Comparison of ENCODE assay signal across 22 mouse cellular contexts in genomic region chr17:80243116-80243515, GRCm38 (mm10). TPM values are rescaled to one million over a fixed set of nuclear protein-coding genes. Genes with fewer than 3 reads are reported as not detected.
A peak's percentile ranks its signal among the peaks of the same experiment; 100 is the strongest.
DNase-seq lines count a peak whose midpoint lies in the region; ATAC-seq and TF ChIP-seq lines count a peak whose summit lies in the region.
"Had no signal": no experiment of that assay in that cellular context is flagged by ENCODE, and none has a peak within 500 bp of the region (broad histone marks: within the 10 kb centered on the region; RNA-seq: fewer than 3 reads in every experiment).

No protein-coding gene starts in this region.

- peak; percentile 71; the same call in 1 of the 2 replicates for ATAC-seq in lung, embryonic 15.5 days (ENCODE audit: borderline replicate concordance, extremely low read depth, low FRiP score, low TSS enrichment)
- ATAC-seq in liver, embryonic 14.5 days (ENCODE audit: insufficient read depth), result peak; percentile 63
- ATAC-seq in midbrain, postnatal 0 days (ENCODE audit: low FRiP score), result no peak
- ATAC-seq: forebrain, postnatal 0 days; midbrain, embryonic 15.5 days had no signal

- H3K27me3 ChIP-seq in lung, embryonic 15.5 days, result no peaks in the 10 kb centered on the region
- H3K27me3 ChIP-seq in liver, embryonic 14.5 days (ENCODE audit: control insufficient read depth, insufficient read depth, low read length), result no peaks in the 10 kb centered on the region
- no peaks in the 10 kb centered on the region for H3K27me3 ChIP-seq in midbrain, postnatal 0 days (ENCODE audit: insufficient read depth, low read length)
- H3K27me3 ChIP-seq: heart, embryonic 12.5 days; hindbrain, embryonic 13.5 days; limb, embryonic 13.5 days; midbrain, embryonic 15.5 days had no signal

- no peak for TF ChIP-seq EP300 in liver, embryonic 14.5 days (IDR thresholded peaks at IDR 0.05; ENCODE audit: low read depth)

- no peak overlapping the region for H3K4me2 ChIP-seq in lung, embryonic 15.5 days
- no peak overlapping the region for H3K4me2 ChIP-seq in liver, embryonic 14.5 days (ENCODE audit: low read depth)
- H3K4me2 ChIP-seq in midbrain, postnatal 0 days (ENCODE audit: low read depth, low read length, poor library complexity, severe bottlenecking), result no peak overlapping the region
- H3K4me2 ChIP-seq: heart, embryonic 12.5 days; hindbrain, embryonic 13.5 days; limb, embryonic 13.5 days; midbrain, embryonic 15.5 days had no signal

- no peak overlapping the region for H3K4me3 ChIP-seq in lung, embryonic 15.5 days
- H3K4me3 ChIP-seq in lung, adult 2 months (replicated peaks; ENCODE audit: extremely low read depth, low read depth, low read length), result no peak overlapping the region
- H3K4me3 ChIP-seq in liver, embryonic 14.5 days (ENCODE audit: insufficient read depth in 1 of 2, low read depth in 2 of 2, low read length in 2 of 2), result no peak overlapping the region
- H3K4me3 ChIP-seq in midbrain, postnatal 0 days (ENCODE audit: low read depth, low read length), result no peak overlapping the region
- H3K4me3 ChIP-seq: forebrain, embryonic 10.5 days; heart, embryonic 12.5 days; hindbrain, embryonic 13.5 days; limb, embryonic 13.5 days; midbrain, embryonic 15.5 days had no signal

- H3K9ac ChIP-seq in lung, embryonic 15.5 days, result no peak overlapping the region
- no peak overlapping the region for H3K9ac ChIP-seq in liver, embryonic 14.5 days (replicated peaks)
- no peak overlapping the region for H3K9ac ChIP-seq in midbrain, postnatal 0 days (replicated peaks; ENCODE audit: low read length, poor library complexity, severe bottlenecking)
- H3K9ac ChIP-seq: forebrain, postnatal 0 days; heart, embryonic 12.5 days; hindbrain, embryonic 13.5 days; limb, embryonic 13.5 days; midbrain, embryonic 15.5 days had no signal

- 35% methylated on average over 13 of the region's 13 CpGs for WGBS in lung, embryonic 15.5 days
- 66% methylated on average over 13 of the region's 13 CpGs for WGBS in lung, adult 2 months
- 73% methylated on average over 13 of the region's 13 CpGs for WGBS in liver, embryonic 14.5 days (ENCODE audit: insufficient replicate concordance)
- 79% methylated on average over 13 of the region's 13 CpGs for WGBS in midbrain, postnatal 0 days

- 0 out of 2 replicates have a peak, but pooled peaks cover 3% of the 10 kb centered on the region for H3K4me1 ChIP-seq in lung, embryonic 15.5 days
- H3K4me1 ChIP-seq in lung, adult 2 months (ENCODE audit: control insufficient read depth, insufficient read depth, low read length), result no peaks in the 10 kb centered on the region
- H3K4me1 ChIP-seq in liver, embryonic 14.5 days (replicated peaks; ENCODE audit: control insufficient read depth in 2 of 2, insufficient read depth in 2 of 2, low read length in 1 of 2), result peaks cover 0 to 5% of the 10 kb centered on the region in 2 experiments; a peak in 1 of 4 replicates
- H3K4me1 ChIP-seq in midbrain, postnatal 0 days (ENCODE audit: insufficient read depth, low read length), result no peaks in the 10 kb centered on the region
- H3K4me1 ChIP-seq: forebrain, embryonic 10.5 days; heart, embryonic 12.5 days; hindbrain, embryonic 13.5 days; limb, embryonic 13.5 days; midbrain, embryonic 15.5 days had no signal

- DNase-seq in lung, adult 2 months, result no peak
- peak; percentile 31 for DNase-seq in embryo, embryonic 9.5 days (ENCODE audit: extremely low spot score)
- no peak for DNase-seq in liver, embryonic 14.5 days (ENCODE audit: low read depth in 3 of 3, low spot score in 3 of 3)
- peak; percentile 16 for DNase-seq in lung, postnatal 36 days
- no peak for DNase-seq in spleen, adult 18-20 months
- no peak for DNase-seq in midbrain, postnatal 0 days (ENCODE audit: low spot score)
- DNase-seq in T-cell, adult 2 months (ENCODE audit: low spot score), result no peak
- DNase-seq: adrenal gland, adult 8-10 months; B cell, adult 2 months; cerebellum, postnatal 10 days; forebrain, postnatal 0 days; heart, postnatal 14 days; layer of hippocampus, postnatal 36 days; right cerebral cortex, postnatal 25 days had no signal

- TF ChIP-seq CTCF in lung, adult 2 months (IDR thresholded peaks at IDR 0.05; ENCODE audit: insufficient read depth, low read length), result no peak
- no peak for TF ChIP-seq CTCF in liver, embryonic 14.5 days (IDR thresholded peaks at IDR 0.05; ENCODE audit: low read depth)
- TF ChIP-seq CTCF in midbrain, postnatal 0 days (IDR thresholded peaks at IDR 0.05), result no peak

- H3K9me3 ChIP-seq in lung, embryonic 15.5 days, result no peaks in the 10 kb centered on the region
- no peaks in the 10 kb centered on the region for H3K9me3 ChIP-seq in liver, embryonic 14.5 days (ENCODE audit: control insufficient read depth, low read length)
- no peaks in the 10 kb centered on the region for H3K9me3 ChIP-seq in midbrain, postnatal 0 days (ENCODE audit: low read length)
- H3K9me3 ChIP-seq: forebrain, embryonic 10.5 days; heart, embryonic 12.5 days; hindbrain, embryonic 13.5 days; limb, embryonic 13.5 days; midbrain, embryonic 15.5 days had no signal

- H3K27ac ChIP-seq in lung, embryonic 15.5 days, result no peak overlapping the region
- H3K27ac ChIP-seq in liver, embryonic 14.5 days, result no peak overlapping the region
- H3K27ac ChIP-seq in midbrain, postnatal 0 days (ENCODE audit: low read depth, low read length), result no peak overlapping the region
- H3K27ac ChIP-seq: forebrain, embryonic 10.5 days; hindbrain, embryonic 13.5 days; limb, embryonic 13.5 days; midbrain, embryonic 15.5 days had no signal

- no peak for TF ChIP-seq POLR2A in lung, adult 2 months (IDR thresholded peaks at IDR 0.05; ENCODE audit: borderline replicate concordance, extremely low read depth, low read depth, low read length)

- H3K36me3 ChIP-seq in lung, embryonic 15.5 days, result peaks cover 83% of the 10 kb centered on the region
- peaks cover 5% of the 10 kb centered on the region for H3K36me3 ChIP-seq in liver, embryonic 14.5 days (replicated peaks; ENCODE audit: control insufficient read depth, insufficient read depth, low read depth)
- H3K36me3 ChIP-seq in midbrain, postnatal 0 days (ENCODE audit: insufficient read depth, low read length), result peaks cover 79% of the 10 kb centered on the region

RNA-seq across cellular contexts. Expression of gene Gemin6, which starts 18.9 kb away (rescaled TPM):
- 42.7 and 46.1 TPM in 2 replicates for polyA plus RNA-seq in lung, embryonic 15.5 days (2015; fragmentation: Nextera tagmentation; extraction: Ambion mirVana)
- polyA plus RNA-seq in lung, adult 2 months (2012; rRNA removed), result 0.79 and 1.6 TPM in 2 replicates
- polyA plus RNA-seq in liver, embryonic 14.5 days (2012; rRNA removed), result 8.6 and 16.2 TPM in 2 replicates
- 33.6 and 35.7 TPM in 2 replicates for polyA plus RNA-seq in liver, embryonic 14.5 days (2014; fragmentation: Nextera tagmentation; extraction: Ambion mirVana)
- 5.6 and 9.2 TPM in 2 replicates for total RNA-seq in midbrain, postnatal 0 days (2014; rRNA removed)
- polyA plus RNA-seq in midbrain, postnatal 0 days (2015; fragmentation: Nextera tagmentation; extraction: Ambion mirVana), result 14.4 and 16.2 TPM in 2 replicates

RNA-seq across cellular contexts. Expression of gene Ttc39d, which starts 35.9 kb away (rescaled TPM):
- polyA plus RNA-seq in lung, embryonic 15.5 days (2015; fragmentation: Nextera tagmentation; extraction: Ambion mirVana), result 0.10 and 0.11 TPM in 2 replicates
- polyA plus RNA-seq in lung, adult 2 months (2012; rRNA removed), result 0.06 TPM in 1 of 2 replicates, not detected in the other
- polyA plus RNA-seq in liver, embryonic 14.5 days (2012; rRNA removed), result 0.02 and 0.04 TPM in 2 replicates
- 0.13 TPM in 1 of 2 replicates, not detected in the other for polyA plus RNA-seq in liver, embryonic 14.5 days (2014; fragmentation: Nextera tagmentation; extraction: Ambion mirVana)
- total RNA-seq in midbrain, postnatal 0 days (2014; rRNA removed), result 0.11 TPM in 1 of 2 replicates, not detected in the other
- polyA plus RNA-seq in midbrain, postnatal 0 days (2015; fragmentation: Nextera tagmentation; extraction: Ambion mirVana), result 0.06 and 0.12 TPM in 2 replicates
- total RNA-seq: neutrophil, adult 5-6 weeks had no signal
- polyA plus RNA-seq: intestine, embryonic 14.5 days had no signal

RNA-seq across cellular contexts. Expression of gene Srsf7, which starts 36.0 kb away (rescaled TPM):
- 633 and 646 TPM in 2 replicates for polyA plus RNA-seq in lung, embryonic 15.5 days (2015; fragmentation: Nextera tagmentation; extraction: Ambion mirVana)
- 31.5 and 46.7 TPM in 2 replicates for polyA plus RNA-seq in lung, adult 2 months (2012; rRNA removed)
- 89.9 and 146 TPM in 2 replicates for polyA plus RNA-seq in liver, embryonic 14.5 days (2012; rRNA removed)
- 264 TPM in 2 replicates for polyA plus RNA-seq in liver, embryonic 14.5 days (2014; fragmentation: Nextera tagmentation; extraction: Ambion mirVana)
- 150 and 173 TPM in 2 replicates for total RNA-seq in midbrain, postnatal 0 days (2014; rRNA removed)
- 199 and 224 TPM in 2 replicates for polyA plus RNA-seq in midbrain, postnatal 0 days (2015; fragmentation: Nextera tagmentation; extraction: Ambion mirVana)

RNA-seq across cellular contexts. Expression of gene Morn2, which starts 46.9 kb away (rescaled TPM):
- 34.1 and 35.7 TPM in 2 replicates for polyA plus RNA-seq in lung, embryonic 15.5 days (2015; fragmentation: Nextera tagmentation; extraction: Ambion mirVana)
- 4.2 and 7.5 TPM in 2 replicates for polyA plus RNA-seq in lung, adult 2 months (2012; rRNA removed)
- 1.8 and 2.8 TPM in 2 replicates for polyA plus RNA-seq in liver, embryonic 14.5 days (2012; rRNA removed)
- polyA plus RNA-seq in liver, embryonic 14.5 days (2014; fragmentation: Nextera tagmentation; extraction: Ambion mirVana), result 9.1 and 9.8 TPM in 2 replicates
- 14.8 and 18.6 TPM in 2 replicates for total RNA-seq in midbrain, postnatal 0 days (2014; rRNA removed)
- polyA plus RNA-seq in midbrain, postnatal 0 days (2015; fragmentation: Nextera tagmentation; extraction: Ambion mirVana), result 50.0 and 52.5 TPM in 2 replicates

RNA-seq across cellular contexts. Expression of gene Dhx57, which starts 47.2 kb away (rescaled TPM):
- polyA plus RNA-seq in lung, embryonic 15.5 days (2015; fragmentation: Nextera tagmentation; extraction: Ambion mirVana), result 13.9 and 15.6 TPM in 2 replicates
- polyA plus RNA-seq in lung, adult 2 months (2012; rRNA removed), result 7.7 and 10.2 TPM in 2 replicates
- 4.1 and 5.1 TPM in 2 replicates for polyA plus RNA-seq in liver, embryonic 14.5 days (2012; rRNA removed)
- 2.8 and 3.6 TPM in 2 replicates for polyA plus RNA-seq in liver, embryonic 14.5 days (2014; fragmentation: Nextera tagmentation; extraction: Ambion mirVana)
- 64.5 and 72.3 TPM in 2 replicates for total RNA-seq in midbrain, postnatal 0 days (2014; rRNA removed)
- polyA plus RNA-seq in midbrain, postnatal 0 days (2015; fragmentation: Nextera tagmentation; extraction: Ambion mirVana), result 34.7 and 36.9 TPM in 2 replicates

Comparison
In these comparisons a context has a peak if more than half of its experiments do, and no peak if none do; other contexts are left out.
1. DNase-seq: peak in embryo, embryonic 9.5 days (single experiment) and lung, postnatal 36 days (single experiment); none in lung, adult 2 months (single experiment), liver, embryonic 14.5 days (0 of 3), spleen, adult 18-20 months (0 of 2), midbrain, postnatal 0 days (single experiment) and T-cell, adult 2 months (single experiment).